Mouse (Mus musculus) thymus, postnatal 0 days (tissue): ENCODE data around the gene Lrig2. TPM values are rescaled to one million over a fixed set of nuclear protein-coding genes. Genes with fewer than 3 reads are reported as not detected.

Experiments
- DNase-seq: peaks from one replicate; pipeline ENCODE4 v3.0.0-alpha.2; 2015; ENCODE audit warnings: low spot score
- polyA plus RNA-seq: library from polyadenylated mRNA; unstranded; fragments of >200 nt; fragmentation: Nextera tagmentation; extraction: Ambion mirVana; gene quantifications from 2 replicates; pipeline ENCODE4 v1.2.1, GENCODE M21; 2015

Gene Lrig2
- 9.8 and 11.9 TPM in 2 replicates for polyA plus RNA-seq

DNA sequence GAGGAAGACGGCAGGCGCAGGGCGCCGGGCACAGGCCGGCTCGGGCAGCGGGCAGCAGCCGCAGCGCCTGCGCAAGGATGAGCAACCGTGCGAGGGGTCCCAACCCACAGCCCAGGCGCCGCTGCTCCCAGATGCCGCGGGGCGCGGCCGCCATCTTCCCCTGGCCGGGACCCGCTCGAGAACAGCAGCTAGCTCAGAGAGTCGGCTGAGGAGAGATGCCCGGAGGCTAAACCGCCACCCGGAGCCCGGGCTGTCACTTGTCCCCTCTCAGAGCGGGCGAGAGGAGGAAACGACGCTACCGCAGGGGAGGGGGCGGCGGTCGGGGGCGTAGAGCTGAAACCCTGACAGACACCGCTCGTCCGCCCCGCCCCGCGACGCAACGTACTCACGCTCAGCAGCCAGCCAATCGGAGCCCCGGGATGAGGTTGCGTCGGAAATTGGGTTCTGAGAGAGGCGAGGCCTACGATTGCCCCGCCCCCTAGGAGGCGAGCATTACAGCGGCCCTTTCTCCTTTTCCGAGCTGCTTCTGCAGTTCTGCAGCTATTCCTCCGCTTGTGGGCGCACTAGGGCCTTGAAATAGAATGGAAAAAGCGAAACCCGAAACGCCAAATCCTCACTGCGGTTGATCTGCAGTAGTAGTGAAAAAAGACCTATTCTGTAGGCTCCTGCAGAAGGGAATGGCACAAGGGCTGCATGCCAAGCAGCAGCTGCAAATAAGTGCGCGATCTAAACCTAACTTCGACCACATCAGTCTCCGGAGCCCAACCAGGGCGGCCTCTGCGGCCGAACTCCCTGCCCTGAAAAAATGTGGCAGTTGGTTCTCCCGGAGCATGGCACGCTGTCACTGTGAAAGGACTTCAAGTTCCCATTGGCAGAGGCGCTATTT lies at the start of gene Lrig2:
Lrig2 (minus strand) TSS at position 381 of the 886 bp plus-strand sequence.
- DNase-seq = peak; percentile 100

DNA sequence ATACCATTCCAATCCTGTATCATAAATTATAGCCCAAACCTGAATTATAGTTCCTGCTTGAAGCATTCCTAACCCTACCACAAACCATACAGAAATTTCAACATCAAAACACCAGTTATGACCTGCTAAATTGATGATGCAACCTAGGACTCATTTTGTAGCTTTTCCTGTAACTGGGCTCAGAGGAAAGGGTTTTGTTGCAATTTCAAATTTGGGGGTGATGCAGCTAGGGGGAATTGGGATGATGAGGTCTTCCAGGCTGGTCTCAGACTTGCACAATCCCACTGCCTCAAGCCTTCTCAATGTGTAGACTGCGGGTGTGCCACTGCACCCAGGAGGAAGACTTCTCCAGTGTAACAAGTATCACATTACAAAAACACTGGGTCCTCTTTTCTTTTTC lies 44.9 kb upstream of the Lrig2 start:
- DNase-seq = no peak

GRCm38 (mm10) chr3:104550594-104550993 lies 38.9 kb upstream of the Lrig2 start:
- DNase-seq = no peak

GRCm38 (mm10) chr3:104548367-104549087 lies 36.8 kb upstream of the Lrig2 start:
- DNase-seq = no peak

DNA sequence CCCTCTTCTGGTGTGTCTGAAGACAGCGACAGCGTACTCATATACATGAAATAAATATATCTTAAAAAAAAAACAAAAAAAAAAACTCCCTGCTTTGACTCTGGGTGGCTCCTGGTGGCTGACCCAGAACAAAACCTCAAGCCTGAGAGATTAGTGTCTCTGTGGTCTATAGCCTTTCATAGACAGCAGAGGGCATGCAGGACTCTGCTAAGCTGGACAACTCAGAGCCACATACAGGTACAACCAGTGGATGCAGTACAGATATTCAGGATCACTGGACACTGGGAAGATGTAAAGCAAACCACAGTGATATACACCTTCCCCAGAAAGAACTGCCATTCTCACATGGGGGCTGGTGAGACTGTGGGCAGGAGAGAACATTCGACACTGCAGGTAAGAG lies 32.1 kb upstream of the Lrig2 start:
- no peak for DNase-seq

DNA sequence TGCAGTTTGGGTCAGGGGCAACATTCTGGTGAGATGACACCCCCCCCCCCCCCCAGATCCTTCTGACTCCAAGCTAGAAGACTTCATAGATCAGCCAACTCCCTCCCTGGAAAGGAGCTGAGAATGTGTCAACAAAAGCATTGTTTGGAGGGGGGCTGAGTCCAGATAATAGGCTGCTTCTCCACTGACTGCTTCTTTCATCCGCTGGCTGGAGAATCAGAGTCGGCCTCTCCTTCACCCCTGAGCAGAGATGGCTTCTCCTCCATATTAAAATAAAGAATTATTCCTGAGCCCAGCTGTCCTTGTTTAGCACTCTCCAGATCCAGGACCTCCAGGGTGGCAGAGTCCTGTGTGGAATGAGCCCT lies 30.3 kb upstream of the Lrig2 start:
- no peak for DNase-seq

- DNase-seq = peak; percentile 64
These were observed 29.7 kb upstream of the Lrig2 start for GRCm38 (mm10) chr3:104541139-104542064.

DNA sequence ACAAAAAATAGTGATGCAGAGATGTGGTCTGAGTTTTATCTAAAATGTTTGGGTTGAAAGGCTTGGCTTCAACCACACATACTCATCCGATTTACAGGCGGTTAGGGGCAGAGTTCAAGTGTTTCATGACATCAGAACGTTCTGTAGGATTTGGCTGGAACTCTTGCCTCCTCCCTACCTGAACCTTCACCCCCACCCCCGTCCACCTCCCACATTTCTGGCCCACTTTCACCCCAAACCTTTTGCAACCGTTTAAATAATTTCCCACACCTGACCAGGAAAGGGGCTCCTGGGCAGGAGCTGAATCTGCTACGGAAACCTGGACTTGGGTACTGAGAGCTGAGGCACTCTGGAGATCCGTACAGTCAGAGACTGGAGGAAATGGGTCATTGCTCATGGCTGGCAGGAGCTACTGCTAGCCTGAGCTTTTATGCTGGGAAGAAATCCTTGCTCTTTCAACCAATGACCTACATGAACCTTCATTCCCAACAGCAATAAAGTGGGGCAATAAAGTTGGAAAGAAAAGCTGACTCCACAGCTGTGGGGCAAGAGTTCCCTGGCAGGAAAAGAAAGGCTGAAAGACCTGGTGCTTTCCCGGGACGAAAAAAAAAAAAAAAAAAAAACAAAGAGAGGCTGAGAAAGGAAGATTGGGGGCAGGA lies 28.9 kb upstream of the Lrig2 start:
- no peak for DNase-seq

GRCm38 (mm10) chr3:104533223-104533622 lies 21.5 kb upstream of the Lrig2 start:
- no peak for DNase-seq

DNA sequence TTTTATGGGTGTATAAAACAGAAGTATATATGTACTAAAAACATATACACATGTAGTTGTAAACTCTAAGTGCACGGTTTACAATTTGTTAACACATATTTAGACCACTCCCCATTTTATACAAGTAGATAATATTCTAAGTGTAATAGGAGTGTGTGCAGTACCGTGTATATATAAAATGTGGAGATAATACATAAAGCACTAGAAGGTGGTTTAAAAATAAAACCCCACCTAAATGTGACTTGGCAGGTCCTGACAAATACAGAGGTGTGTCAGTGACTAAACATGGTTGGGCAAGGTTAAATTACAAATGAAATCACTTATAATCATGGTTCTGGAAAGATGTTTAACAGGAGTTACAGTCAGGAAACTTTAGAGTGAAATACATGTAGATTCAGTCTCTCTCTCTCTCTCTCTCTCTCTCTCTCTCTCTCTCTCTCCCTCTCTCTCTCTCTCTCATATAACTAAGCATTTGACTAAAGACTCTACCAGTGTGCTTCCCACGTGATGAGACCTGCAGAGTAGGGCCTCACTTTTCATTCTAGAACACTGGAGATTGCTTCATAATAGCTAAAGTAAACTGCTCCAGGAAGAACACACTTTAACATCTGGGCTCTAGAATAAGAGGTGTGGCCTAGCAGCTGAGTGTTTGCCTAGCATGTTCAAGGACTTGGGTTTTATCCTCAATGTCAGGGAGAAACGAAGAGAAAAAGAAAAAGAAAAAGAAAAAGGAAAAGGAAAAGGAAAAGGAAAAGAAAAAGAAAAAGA lies 14.6 kb upstream of the Lrig2 start:
- no peak for DNase-seq

GRCm38 (mm10) chr3:104525516-104525915 lies 13.8 kb upstream of the Lrig2 start:
- no peak for DNase-seq

- DNase-seq = no peak
These were observed 13.3 kb upstream of the Lrig2 start for GRCm38 (mm10) chr3:104525029-104525428.

DNA sequence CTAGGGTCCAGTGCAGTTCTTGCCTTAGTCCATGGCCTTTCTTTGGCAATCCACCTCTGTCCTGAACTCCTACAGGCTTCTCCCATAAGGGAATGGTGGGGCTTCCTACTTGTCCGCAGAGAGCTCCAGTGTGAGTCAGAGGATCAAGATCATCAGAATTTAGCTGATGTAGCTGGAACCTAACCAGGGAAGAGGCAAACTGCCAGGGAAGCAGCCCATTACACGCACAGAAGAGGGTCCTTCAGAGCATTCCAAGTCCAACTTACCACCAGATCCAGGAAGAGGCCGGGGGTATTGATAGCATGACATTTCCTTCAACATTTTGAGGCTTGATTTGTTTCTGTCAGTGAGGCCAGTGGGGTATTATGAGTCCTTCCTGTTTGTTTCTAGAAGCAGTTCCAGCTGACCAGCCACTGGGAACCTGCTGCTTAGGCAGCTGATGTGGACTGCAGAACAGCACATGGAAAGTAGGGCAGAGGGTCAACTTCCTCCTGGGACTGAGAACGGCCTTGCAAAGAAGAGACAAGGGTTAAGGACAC lies 11.7 kb upstream of the Lrig2 start:
- no peak for DNase-seq

GRCm38 (mm10) chr3:104521341-104521924 lies 9.7 kb upstream of the Lrig2 start:
- DNase-seq = no peak

DNA sequence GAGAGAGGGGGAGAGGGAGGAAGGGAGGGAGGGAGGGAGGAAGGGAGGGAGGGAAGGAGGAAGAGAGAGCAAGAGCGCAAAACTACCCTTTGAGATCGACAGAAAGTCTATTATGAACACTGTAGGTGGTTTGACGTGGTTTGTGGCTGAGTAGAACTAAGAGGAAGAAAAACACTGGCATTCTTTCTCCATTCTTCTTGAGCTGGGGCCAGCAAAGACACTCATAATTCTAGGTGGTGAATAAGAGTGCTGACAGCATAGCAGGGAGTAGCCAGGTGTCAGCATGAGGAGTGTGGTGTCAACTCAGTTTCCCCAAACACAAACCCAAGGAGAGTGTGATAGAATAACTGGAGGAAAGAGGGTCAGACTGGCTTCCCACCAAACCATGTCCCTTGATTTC lies 8.8 kb upstream of the Lrig2 start:
- DNase-seq = no peak

GRCm38 (mm10) chr3:104518931-104519330 lies 7.2 kb upstream of the Lrig2 start:
- DNase-seq = no peak

- DNase-seq = no peak
These were observed 6.7 kb upstream of the Lrig2 start for GRCm38 (mm10) chr3:104518411-104518810.

GRCm38 (mm10) chr3:104517161-104517560 lies 5.4 kb upstream of the Lrig2 start:
- no peak for DNase-seq

DNA sequence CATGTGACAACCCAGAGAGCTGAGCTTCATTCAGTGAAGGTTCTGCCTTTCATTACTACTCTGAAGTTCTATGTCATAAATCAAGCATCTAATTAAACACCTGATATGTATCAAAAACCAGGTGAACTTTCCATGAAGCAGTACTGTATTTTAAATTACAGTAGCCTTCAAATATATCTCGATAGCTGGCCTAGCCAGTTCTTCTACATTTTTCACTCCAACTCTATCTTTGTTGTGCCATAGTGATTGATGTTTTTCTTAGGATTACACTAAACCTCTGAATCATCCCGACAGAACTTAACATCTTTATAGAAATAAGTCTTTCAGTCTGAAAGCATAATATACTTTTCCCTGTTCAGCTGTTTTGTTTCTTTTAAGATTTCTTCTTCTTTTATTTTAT lies 2.8 kb upstream of the Lrig2 start:
- no peak for DNase-seq

- DNase-seq = no peak
These were observed 668 bp upstream of the Lrig2 start for GRCm38 (mm10) chr3:104512424-104512748.
